Mouse (Mus musculus) ES-CJ7 (cell line): ENCODE data around the gene Nr1h5.

ENCODE experiments used
- DNase-seq: peaks from one replicate; pipeline ENCODE4 v3.0.0; 2011; ENCODE audit warnings: low read depth, low spot score

Gene Nr1h5

DNA sequence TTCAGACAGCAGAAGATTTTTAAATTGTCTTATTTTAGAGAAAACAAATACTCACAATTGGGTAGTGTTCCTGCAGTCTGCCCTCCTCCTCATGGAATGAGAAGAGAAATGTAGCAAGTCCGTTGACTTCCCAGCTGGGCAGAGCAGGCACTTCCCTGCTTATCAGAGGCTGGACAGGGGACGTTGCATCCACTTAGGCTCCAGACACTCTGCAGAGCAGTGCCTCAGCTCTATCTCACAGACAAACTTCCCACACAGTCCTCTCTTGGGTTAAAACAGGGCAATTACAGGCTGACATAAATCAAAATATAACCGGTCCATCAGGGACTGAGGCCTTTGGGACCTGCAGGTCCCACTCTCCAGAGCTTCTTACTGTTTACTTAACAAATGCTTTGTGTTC, at the start of gene Nr1h5:
Gene Nr1h5, minus strand, starts transcription at position 101 of the 400 bp plus-strand sequence.
- DNase-seq: no peak

- no peak for DNase-seq
Observed at GRCm38 (mm10) chr3:103001595-103001994, 37.7 kb upstream of the Nr1h5 start.

DNA sequence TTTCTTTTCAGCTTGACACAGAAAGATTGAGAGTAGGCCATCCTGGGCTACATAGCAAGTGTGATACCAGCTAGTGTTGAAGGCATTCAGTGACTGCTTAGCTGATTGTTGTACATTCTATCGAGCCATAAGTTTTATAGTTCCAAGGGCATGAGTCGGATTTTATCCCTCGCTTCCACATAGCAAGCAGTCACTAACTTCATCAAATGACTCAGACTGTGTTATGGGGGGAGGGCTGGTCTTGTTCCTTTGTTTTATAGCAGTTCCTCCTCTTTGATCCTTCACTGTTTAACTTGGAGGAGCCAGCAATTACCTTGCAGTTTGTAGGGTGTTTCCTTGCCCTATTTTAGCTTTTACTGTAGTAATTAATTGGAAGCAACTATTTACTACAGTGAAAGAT, 33.7 kb upstream of the Nr1h5 start:
- no peak for DNase-seq

DNA sequence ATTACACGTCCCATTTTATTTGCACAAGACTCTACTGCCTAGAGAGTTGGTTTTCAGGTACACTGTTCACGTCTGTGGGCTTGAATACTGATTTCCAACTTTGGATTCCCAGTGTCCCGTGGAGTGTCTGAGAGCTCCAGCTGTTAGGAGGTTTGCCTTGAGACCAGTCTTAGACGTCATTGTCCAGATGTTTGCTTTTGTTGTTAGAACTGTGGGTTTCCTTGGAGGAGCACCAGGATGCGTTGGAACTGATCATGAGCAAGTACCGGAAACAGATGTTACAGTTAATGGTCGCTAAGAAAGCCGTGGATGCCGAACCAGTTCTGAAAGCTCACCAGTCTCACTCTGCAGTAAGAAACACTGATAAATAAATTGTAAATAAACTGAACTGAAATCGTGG, 33.1 kb upstream of the Nr1h5 start:
- no peak for DNase-seq

DNA sequence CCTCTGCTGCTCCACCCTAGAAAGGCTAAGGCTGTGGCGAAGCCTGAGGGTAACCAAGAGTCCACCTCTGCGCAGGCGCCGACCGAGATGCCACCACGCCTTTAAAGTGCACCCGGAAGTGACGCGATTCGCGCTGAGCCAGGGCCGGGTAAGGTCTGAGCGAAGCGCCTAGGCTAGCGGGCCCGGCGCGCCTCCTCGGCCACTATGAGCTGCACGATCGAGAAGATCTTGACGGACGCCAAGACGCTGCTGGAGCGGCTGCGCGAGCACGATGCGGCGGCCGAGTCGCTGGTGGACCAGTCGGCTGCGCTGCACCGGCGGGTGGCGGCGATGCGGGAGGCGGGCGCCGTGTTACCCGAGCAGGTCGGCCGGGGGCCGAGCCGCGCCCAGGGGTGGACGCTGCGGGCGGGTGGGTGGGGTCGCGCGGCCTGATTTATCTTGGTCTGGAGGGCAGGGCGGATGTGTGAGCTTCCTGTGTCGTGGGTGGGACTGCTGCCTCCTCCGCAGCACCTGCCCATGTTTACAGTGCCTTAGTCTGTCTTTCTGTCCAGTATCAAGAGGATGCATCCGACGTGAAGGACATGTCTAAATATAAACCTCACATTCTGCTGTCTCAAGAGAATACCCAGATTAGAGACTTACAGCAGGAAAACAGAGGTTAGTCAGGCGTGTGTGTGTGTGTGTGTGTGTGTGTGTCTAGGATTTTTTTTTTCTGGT, 31.8 kb upstream of the Nr1h5 start, which contains the start of gene Sike1:
Gene Sike1, plus strand, starts transcription at position 104 of the 717 bp plus-strand sequence.
- peak; percentile 95 for DNase-seq

DNA sequence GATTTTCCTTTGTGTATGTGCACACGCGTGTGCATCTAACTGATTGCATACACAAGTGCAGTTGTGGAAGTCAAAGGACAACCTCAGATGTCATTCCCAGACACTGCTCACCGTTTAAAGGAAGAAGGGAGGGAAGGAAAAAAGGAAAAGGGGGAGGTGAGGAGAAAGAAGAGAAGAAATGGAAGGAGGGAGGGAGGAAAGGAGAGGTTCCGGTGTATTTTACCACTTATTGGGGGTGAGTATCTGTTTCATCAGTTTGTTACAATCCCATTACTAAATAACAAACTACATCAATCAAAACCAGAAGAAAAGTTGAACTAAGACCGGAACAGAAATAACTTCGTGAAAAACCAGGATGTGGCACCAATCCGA, 31.3 kb upstream of the Nr1h5 start:
- DNase-seq: no peak

GRCm38 (mm10) chr3:102992936-102993335, 29.0 kb upstream of the Nr1h5 start:
- DNase-seq: peak; percentile 70

DNA sequence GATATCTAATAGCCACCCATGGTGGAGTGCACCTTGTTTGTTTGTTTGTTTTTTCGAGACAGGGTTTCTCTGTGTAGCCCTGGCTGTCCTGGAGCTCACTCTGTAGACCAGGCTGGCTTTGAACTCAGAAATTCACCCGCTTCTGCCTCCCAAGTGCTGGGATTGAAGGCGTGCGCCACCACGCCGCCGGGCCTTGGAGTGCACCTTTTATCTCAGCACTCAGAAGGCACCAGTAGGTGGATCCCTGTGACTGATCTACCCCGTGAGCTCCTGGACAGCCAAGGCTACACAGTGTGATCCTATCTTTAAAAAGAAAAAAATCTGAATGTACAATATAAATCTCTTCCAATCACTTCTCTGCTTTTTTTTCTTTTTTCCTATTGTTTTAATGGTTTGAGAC, 27.1 kb upstream of the Nr1h5 start:
- DNase-seq: peak; percentile 64

DNA sequence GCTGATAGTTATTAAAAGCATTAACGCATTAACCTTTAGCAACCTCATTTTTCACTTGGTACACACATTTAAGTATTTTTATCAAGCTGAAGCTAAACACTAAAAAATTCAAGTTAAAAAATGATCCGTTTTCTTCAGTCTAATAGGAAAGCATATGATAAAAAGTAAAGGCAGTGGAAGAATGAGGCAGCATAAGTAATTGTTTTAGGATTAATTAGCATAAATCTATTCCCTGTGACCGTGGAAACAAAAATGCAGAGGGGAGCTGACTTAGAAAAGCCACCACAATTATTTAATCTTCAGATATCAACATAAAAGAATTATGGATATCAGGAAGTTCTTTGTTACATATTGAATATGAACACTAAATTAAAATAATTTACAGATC, 16.4 kb upstream of the Nr1h5 start:
- no peak for DNase-seq

- DNase-seq: peak; percentile 53
Observed at GRCm38 (mm10) chr3:102979550-102980348, 15.8 kb upstream of the Nr1h5 start.

DNA sequence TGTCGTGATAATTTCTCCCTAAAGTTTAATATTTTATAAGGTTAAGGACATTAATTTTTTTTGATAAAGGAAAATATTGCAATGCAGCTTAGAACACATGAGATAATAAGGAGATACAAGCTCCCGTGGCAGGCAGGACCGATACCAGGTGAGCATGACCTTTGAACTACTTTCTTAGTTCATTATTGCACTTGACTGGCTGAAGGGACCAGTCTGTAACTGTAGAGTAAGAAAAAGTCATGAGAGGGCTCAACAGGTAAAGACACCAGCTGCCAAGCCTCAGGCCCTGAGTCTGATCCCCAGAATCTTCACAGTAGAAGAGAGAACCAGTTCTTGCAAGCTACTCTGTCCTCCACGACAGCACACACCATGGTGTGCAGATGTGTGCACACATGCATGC, 13.0 kb upstream of the Nr1h5 start:
- no peak for DNase-seq

GRCm38 (mm10) chr3:102970508-102970907, 6.6 kb upstream of the Nr1h5 start:
- no peak for DNase-seq

DNA sequence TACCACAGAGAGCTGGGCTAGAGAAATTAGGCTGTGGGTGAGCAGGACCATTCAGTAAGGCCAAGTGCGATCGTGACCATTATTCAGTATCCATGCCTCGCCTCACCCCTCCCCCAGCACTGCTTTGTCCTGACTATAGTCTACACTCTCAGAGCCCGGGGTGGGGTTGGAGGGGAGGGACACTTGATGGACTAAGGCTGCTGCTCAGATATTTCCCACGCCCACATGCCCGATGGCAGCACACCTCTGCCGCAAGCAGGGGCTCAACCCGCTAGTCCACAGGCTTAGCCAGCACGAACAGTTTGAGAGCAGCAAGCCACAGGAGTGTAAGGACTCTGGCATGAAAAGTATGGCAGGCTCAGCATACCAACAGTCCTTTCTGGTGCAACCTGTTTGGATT, 6.1 kb upstream of the Nr1h5 start:
- no peak for DNase-seq

DNA sequence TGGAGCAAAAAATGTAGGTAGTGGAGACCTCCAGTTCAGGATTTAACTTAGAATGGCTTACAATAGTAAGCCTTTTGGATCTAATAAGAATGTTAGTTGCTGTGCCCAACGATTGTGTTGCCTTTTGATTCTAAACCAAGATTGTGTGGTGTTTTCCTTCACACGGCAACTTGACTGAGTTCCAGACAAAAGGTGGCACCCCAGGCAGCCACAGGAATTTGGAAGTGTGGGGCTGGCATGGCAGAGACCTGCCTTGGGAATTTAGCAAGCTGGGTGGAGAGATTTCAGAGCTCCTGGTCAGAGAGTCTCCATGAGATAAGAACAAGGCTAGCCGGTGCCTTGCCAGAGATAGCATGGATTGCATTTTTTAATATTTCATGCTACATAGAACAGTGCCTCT, 8.3 kb downstream of the Nr1h5 start:
- no peak for DNase-seq

- no peak for DNase-seq
Observed at GRCm38 (mm10) chr3:102955143-102955542, 8.8 kb downstream of the Nr1h5 start.

GRCm38 (mm10) chr3:102954476-102954875, 9.5 kb downstream of the Nr1h5 start:
- no peak for DNase-seq

GRCm38 (mm10) chr3:102946861-102947260, 17.1 kb downstream of the Nr1h5 start:
- no peak for DNase-seq

- no peak for DNase-seq
Observed at GRCm38 (mm10) chr3:102946312-102946711, 17.6 kb downstream of the Nr1h5 start.

- no peak for DNase-seq
Observed at GRCm38 (mm10) chr3:102938100-102938499, 25.8 kb downstream of the Nr1h5 start.

DNA sequence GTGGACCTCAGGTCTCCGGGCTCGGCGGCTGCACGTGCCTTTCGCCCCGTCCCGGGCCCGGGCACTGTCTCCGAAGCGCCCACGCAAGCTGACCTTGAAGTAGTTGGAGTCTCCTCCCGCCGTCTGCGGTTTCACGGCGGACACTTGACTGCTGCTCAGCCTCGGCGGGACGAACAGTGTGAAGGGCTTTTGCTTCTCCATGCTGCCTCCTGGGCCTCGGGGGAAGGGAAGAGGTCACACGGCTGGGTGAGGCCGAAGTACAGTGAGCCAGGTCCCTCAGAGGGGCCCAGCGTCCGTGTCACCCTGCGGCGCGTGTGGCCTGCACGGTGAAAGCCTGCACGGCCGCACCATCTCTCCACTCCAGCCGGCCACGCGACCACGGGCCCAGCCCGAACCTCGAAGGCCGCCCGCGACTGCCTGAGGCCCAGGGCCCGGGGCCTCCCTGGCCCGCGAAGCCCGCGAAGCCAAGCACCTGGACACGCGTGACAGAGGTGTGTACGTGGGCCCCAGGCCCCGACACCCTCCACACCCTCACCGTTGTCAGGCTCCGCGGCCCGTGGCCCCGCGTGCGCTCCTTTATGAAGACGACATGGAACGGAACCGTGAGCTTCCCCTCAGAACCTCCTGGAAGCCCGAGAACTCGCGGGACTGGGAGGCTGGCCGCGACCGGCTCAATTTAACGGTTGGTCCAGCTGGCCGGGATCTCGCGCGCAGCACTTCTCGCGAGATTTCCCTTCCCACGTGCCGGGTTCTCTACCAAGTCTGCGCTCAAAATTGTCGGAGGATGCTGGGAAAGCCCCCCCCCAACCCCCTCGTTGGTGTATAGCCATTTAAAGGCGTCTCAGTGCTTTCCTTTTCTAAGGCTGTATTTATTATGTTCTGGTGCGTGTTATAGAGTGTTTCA, 28.2 kb downstream of the Nr1h5 start, which contains the start of gene Sycp1:
Gene Sycp1, minus strand, starts transcription at position 650 of the 904 bp plus-strand sequence.
- DNase-seq: peak; percentile 60

- no peak for DNase-seq
Observed at GRCm38 (mm10) chr3:102899136-102899535, 64.8 kb downstream of the Nr1h5 start.
